Mouse (Mus musculus) bone marrow, adult 2 months (tissue): Measurements from ENCODE around the gene Gcnt1.

ENCODE experiments used
- CTCF ChIP-seq: fragments of 200-500 bp; IDR thresholded peaks from 2 replicates; pipeline ENCODE4 v1.5.1; 2011; ENCODE audit warnings: low read length, control low read depth; ENCODE audit not compliant: control insufficient read depth, insufficient read depth
- POLR2A ChIP-seq: fragments of 200-500 bp; IDR thresholded peaks from 2 replicates; pipeline ENCODE4 v1.6.1; 2011; ENCODE audit warnings: low read depth, mild to moderate bottlenecking, control low read depth, low read length, borderline replicate concordance; ENCODE audit not compliant: control insufficient read depth

GRCm38 (mm10) chr19:17368557-17368956, 4.1 kb downstream of the Gcnt1 start:
- TF ChIP-seq CTCF, result no peak
- TF ChIP-seq POLR2A, result no peak
